Mouse (Mus musculus): ENCODE measurements at regions not wholly inside any gene's neighbourhood (a gene's known extent, or its start where the extent isn't known, plus 50 kb on each side); places are given as distances from the start of the nearest gene placed in this dataset.

DNA sequence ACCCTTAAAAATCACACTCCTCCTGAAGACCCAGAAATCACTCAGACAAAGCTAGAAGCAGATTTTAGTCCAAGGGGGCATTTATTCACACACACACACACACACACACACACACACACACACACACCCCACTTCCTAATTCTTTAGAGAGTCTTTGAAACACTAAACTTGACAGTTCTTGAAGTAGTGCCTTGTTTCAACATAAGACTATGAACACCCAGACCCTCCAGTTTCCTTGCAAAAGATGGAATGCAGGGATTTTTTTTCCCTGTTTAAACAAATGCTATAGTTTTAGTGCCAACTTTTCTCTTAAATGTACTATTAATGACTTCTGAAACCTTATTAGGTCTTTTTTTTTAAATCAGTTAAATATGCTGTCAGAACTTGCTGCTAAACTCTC lies 279.2 kb upstream of the Fat1 start:
- no peak for DNase-seq (ENCODE audit: low read depth, low spot score)

DNA sequence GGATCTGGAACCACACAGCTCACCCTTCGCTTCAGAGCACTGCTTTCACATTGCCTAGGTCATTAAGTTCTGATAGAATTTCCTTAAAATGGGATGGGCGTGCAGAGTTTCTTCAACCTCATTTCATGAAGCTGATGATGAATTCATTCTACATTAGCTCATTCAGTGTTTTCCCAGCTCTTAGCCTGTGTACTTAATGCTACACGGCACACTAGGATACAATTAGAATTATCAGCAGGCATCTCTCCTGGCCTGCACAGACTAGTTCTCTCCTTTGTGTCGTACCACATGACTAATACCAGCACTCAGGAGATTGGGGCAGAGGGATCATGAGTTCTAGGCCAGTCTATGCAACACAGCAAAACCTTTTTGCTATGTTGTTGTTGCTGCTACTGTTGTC lies 278.8 kb upstream of the Fat1 start:
- no peak for DNase-seq (ENCODE audit: low read depth, low spot score)

DNA sequence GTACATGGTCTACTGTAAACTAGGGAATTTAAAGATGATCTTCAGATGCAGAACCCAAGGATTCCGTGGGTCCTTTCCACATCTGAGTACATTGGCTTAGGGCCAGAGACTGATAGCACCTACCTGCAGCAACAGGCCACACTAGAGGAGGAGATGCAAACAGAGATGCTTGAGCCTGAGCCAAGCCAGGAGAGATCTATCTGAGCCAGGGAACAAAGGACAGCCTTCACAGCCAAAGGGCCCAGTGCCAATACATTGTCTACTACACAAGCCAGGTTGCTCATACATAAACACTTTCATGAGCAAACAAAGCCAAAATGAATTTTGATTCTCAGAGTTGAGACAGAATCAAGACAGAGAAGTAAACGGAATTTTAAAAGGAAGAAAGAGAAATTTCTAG lies 273.6 kb upstream of the Fat1 start:
- peak; percentile 57 for DNase-seq (ENCODE audit: low read depth, low spot score)

DNA sequence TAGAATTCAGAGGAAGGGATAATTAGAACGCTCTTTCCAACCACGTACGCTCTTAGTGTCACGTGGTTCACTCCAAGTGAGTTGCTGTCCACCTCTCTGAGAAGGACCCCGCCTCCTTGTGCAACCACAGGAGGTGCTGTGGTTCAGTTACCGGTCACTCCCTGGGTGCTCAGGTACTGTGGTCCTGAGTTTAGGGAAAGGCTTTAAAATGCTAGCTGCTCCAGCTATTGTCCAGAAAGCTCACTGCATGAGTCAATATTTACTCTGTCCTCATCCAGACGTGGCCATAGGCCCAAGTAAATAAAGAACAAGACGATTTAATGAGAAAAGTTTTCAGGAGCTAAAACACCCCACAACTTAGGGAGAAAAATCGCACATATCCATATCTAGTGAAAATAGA lies 248.1 kb upstream of the Fat1 start:
- DNase-seq (ENCODE audit: low read depth, low spot score): no peak

DNA sequence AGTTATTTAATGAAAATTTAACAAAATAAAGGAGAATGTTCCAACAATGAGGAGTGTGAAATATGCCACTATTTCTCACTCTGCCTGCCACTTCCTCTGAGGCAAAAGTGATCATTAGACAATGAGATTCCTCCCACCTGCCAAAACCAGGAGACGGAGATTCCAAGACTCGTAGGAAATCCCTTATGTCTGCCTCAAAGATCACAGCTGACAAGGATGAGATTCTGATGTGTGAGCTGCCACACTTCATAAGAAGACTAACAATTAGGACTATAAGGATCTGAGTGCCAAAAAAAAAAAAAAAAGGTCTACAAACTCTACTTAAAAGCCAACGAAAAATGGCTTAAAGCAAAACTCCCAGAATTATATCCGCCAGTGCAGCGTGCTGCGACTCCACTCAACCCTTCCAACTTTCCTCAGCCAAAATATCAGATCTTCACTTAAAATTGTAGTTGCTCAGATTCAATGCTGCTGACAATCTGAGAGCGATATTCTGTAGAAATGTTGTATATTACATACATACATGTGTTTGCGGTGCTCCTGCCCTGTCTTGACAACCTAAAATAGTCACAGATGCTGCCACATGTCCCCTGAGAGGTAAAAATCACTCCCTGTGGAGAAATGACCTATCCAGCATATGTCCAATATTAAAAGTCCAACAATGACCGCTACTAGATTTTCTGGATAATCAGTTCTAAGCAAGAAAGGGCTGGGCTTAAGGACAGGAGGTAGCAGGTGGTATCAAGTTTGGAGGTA lies 245.2 kb upstream of the Fat1 start:
- peak; percentile 88 for DNase-seq (ENCODE audit: low read depth, low spot score)

DNA sequence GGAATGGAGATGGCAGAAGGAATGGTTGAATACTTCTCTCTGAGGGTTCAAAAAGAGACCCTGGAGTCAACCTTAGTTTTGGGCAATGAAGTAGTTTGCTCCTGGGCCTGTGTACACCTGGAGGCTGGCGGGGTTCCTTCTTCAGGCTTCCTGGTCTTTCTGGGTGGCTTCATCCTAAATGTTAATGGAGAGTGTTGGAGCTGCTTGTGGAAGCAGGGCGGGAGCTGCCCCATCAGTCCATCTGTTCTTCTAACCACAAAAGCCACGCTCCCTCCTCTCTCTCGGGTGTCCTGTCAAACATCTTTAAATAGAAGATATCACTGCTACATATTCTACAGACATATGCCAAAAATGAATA lies 244.7 kb upstream of the Fat1 start:
- DNase-seq (ENCODE audit: low read depth, low spot score): peak; percentile 97

DNA sequence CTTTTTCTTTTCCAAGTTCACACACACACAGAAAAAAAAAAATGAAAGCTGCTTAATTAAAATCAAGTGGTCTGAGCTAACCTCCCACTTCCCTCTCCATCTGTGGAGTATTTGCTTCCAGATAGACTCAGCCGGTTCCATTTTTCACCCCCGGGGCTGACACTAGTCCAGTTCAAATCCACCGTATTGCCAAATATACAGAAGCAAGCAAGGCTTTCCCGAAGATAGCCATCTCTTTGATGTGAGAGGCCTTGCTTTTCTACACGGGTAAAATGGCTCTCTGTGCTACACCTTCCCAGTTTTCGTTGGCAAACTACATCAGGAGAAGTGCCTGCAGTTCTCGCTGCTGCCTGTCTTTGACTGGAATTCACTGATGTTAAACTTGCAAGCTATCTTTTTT lies 244.1 kb upstream of the Fat1 start:
- DNase-seq (ENCODE audit: low read depth, low spot score): peak; percentile 95

DNA sequence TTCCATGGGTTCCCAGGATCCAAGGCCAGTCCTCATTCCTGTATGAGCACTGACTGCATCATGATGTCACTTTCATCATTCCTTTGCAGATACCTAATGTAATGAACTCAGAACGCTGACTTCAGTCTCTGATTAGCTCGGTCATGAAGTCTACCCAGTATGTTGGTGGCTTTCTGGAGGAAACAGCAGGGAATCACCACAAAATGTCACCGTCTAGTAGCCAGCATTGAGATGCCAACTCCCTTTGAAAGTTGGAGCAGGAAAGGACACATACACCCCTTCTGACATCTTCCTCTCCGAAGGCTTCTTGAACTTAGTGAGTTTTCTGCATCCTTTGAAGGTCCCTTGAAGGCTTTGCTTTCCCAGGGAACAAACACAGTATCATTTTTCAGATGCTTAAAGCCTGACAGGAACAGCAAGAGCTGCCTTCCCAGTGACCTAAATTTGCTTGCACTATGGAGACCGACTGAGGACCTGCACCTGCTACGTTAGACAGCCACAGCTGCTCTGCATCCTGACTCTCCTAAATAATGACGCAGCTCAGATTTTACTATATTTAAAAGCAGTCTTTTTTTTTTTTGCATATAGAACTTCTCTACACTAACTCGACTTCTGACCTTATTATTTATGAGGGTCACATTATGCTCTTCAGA lies 243.1 kb upstream of the Fat1 start:
- peak; percentile 84 for DNase-seq (ENCODE audit: low read depth, low spot score)

DNA sequence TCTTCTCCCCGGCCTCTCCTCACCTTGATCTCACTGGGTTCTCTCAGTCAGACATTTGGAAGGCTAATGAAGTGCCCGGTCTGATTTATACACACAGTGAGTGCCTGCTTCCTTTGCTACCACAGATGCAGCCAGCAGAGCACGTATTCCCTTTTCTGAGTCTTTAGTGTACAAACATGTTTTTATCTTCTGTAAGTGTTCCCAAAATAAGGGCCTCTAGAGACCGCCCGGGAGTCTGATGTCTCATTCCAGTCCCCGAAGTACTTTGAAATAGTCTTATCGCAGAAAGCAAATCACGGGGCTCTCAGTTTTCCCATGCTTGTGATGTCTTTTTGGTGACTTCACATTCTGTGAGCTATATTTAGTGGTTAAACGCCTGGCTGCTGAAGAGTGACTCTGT lies 240.4 kb upstream of the Fat1 start:
- peak; percentile 62 for DNase-seq (ENCODE audit: low read depth, low spot score)

DNA sequence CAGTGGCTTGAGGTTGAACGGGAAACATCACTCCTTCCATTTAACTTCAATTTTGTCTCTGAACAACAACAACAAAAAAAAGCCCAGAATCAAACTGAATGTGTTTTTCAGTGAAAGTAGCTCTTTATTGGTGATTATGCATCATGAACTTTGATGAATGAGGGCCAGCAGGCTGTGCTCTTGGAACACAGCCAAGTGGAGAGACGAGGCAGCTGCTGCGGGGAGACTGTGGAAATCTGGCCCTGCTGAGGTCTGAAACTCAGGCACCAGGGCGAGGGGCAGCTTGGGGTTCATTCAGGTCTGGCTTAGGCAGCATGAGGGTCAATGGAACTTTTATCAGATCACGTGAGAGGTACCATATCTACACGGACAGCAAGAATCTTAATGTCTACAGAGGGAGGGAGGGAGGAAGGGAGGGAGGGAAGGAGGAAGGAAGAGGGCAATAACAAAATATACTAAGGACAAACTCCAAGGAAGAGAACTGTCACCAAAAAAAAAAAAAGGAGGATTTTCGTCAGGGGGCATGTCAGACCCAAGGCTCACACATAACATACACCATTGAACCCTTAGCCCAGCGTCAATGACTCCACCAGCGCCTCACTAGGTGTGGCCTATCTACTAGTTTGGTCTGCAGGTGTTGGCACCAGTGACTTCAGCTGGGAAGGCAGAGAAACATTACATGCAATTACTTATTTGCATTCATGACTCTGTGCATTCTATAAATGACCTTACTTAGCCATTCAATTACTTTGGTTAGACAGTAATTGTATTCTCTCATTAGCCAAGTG lies 239.0 kb upstream of the Fat1 start:
- peak; percentile 61 for DNase-seq (ENCODE audit: low read depth, low spot score)

DNA sequence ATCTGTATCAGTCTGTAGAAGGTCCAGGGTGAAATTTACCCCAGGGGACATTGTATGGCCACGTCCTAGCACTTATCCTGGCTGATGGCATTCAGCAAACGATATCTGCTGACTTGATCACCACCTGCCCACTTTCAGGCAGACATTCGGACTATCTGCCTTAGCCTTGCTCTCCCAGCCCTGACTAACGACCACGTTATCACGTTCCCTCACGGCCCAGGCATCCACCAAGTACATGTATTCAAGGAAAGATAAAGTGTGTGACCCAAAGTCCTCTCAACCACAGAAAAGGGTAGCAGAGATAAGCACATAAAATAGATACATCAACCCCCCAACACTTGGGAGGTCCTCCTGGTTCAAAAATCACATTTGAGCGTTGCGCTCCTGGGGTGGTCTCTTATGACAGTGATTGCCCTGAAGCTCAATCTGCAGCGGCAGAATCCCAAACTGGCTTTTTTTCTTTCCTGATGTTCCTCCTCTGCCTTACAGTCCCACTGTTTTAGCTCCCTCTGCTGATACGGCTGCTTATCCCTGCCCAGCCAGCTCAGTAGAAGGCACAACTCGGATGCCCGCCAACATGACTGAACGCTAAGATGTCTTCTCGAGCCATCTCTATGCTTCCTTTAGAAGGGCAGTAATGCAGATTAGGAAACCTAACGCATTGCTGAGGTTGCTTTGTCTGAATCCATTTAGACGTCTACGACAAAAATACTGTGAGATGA lies 235.7 kb upstream of the Fat1 start:
- DNase-seq (ENCODE audit: low read depth, low spot score): no peak

DNA sequence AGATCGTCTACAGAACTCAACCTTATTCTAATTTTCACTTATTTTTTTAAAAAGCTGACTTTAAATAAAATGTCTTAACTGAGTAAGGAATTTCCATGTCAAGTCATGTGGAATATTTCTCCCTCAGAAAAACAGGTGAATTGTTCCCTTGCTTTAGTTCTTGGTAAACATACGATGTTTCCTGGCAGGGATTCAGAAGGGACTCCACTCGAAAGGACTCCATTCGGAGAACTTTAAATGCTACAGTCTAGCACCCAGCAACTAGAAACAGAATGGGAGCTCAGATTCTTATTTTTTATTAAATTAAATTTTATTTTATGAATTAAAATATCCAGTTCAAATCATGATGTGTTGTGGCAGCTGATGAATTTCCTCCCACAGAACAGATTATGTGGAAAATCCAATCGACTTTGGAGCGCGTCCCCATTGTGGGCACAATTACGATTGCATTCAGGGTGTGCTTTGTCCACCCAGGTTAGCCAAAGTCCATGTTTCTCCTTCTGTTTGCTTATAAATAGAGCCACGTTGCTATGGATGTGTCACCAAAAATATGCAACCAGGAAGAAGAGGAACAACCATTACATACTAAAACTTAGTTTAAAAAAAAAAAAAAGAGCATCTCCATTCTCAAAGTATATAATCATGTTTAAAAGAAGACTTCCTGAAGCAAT lies 230.5 kb upstream of the Fat1 start:
- no peak for DNase-seq (ENCODE audit: low read depth, low spot score)

DNA sequence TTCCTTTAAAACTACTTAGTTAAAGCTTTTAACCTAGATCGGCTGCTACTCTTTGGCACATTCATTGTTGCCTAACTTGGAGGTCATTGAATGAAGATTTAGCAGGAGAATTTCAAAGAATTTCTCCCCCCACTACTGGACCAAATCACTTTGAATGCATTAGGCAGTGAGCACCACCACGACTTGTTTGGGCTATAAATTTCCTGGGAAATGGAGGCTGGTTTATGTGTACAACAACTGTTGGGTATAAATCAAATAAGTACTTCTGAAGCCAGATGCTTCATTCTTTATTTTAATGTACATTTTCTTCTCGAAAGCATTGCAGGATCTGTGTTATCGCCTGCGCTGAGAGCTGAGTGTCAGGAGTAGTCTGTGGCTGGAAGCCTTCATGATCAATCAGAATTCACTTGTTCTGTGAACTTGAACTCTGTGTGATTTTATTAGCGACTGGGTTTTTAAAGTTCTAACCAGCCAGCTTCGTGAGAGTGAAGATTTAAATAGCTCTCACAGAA lies 226.5 kb upstream of the Fat1 start:
- peak; percentile 7 for DNase-seq (ENCODE audit: low read depth, low spot score)

DNA sequence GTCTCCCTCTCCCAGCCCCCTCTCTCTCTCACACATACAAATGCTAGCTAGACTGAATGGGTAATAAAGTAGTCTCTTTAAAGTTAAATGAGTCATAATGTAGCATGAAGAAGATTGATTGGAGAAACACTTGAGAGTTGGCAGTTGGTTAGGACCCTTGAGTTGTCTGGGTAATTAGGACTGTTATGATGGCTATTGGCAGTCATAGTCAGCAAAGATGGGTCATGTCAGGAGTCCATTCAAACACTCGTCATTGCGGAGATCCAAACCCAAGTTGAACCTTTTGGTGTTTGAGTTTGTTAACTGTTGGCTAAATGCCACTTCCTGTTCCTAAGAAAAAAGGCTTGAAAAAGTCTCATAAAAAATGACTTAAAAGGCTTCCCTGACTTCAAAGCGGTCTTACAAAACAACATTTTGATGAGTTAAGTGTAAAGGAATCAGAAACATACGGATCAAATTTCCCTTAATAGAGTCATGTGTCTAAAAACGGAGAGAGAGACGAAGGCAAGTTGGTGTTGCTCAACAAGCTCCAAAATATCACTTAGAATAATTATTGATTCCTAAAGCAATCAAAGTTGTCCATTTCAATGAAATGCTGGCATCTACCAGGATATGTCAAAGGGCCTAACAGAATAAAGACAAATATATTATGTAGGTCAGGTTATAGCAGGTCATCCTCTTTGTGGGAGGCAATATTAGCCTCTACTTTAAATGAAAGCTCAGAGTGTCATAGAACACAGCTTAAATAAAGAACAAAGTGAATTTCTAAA lies 225.9 kb upstream of the Fat1 start:
- no peak for DNase-seq (ENCODE audit: low read depth, low spot score)

DNA sequence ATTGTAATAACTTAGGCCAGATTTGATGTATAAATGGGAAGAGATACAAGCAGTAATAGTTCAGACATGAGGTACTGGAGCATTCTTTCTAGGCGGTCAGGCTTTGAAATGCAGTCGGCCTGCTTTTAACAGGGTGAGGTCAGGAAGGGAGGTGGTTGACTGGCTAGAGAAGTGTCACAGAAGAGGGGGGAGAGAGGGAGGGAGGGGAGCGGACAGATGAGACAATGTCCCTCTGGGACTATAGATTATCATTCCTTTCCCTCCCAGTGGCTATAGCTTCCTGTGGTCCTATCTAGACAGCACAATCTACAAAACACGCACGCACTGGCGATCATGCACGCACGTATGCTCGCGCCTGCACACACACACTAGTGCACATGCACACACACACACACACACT lies 200.7 kb upstream of the Fat1 start:
- DNase-seq (ENCODE audit: low read depth, low spot score): no peak

DNA sequence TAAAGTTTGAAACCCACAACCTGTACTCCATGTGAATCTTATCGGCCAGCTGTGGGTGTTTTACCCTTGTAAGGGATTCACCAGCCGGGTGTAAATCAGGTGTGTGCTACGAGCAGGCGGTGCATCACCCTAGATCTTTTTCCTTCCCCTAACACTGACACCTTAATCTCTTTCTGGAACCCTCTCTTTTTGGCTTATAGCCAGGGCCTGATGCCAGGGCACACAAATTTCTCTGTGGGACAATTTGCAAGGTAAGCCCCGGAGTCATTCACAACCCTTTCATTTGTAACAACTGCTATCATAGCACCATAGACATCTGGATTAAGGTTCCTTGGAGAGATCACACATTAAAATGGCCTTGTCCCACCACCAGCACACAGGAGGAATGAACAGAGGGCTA lies 199.4 kb upstream of the Fat1 start:
- DNase-seq (ENCODE audit: low read depth, low spot score): no peak

DNA sequence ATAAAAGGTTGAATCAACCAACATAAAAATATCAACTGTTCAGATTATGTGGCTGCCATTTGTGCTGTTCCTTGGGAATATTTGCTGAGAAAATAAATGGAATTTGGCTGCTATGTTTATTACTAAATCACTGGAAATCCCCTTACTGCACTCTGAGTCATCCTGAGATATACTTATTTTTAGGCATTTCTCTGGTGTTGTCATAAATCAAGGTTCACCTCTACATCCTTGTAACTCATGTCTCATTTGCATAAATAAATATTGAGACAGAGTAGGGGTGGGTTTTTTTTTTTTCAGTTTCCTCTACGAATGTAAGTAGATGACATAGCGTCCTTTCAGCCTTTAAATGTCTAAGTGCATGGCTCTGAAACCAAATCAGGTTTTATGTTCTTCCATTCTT lies 191.9 kb upstream of the Fat1 start:
- DNase-seq (ENCODE audit: low read depth, low spot score): no peak

DNA sequence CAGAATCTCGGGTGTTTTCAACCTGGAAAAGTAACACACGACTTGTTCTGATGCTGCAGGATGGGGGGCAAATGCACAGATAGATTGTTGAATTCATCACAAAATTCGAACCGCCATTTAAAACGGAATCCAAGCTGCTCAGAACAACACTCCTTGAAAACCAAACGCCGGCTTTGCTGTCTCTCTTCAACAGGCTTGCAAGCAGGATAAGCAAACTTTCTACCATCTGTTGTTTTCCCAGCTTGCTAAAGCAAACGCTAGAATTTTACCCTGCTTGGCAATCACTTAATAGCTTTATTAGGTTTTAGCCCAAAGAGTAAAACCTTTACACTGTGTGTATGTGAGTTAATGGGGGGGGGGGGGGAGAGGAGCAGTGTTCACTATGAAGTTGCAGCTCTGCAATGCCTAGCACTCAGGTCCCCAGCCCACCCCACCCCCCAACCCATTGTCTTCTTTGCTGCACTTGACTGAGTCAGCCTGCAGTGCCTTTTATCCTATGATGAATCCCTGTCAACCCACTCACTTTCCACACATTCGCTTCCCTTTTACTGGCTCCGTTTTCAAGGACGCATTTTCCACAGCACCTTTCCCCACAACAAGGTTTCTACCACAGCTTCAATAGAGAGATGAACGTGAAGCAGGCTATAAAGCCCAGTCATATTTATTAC lies 190.1 kb upstream of the Fat1 start:
- peak; percentile 57 for DNase-seq (ENCODE audit: low read depth, low spot score)

DNA sequence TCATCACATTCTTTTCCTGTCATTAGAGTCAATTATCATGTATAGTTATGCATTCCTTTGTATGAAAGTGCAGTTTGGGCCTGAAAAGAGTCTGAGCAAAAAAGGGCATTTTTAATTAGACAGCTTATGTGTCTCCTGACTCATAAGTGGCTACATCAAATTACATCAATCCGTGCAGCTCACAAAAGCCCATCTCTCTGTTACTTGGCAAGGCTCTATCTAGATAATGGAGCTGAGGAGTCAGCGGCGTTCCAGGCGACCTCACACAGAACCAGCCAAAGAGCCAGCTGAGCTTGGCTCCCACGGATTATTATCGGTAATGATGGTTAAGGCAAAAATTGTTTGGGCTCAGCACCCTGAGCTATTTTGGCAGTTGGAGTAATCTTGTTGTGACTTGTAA lies 176.5 kb upstream of the Fat1 start:
- peak; percentile 18 for DNase-seq (ENCODE audit: low read depth, low spot score)

DNA sequence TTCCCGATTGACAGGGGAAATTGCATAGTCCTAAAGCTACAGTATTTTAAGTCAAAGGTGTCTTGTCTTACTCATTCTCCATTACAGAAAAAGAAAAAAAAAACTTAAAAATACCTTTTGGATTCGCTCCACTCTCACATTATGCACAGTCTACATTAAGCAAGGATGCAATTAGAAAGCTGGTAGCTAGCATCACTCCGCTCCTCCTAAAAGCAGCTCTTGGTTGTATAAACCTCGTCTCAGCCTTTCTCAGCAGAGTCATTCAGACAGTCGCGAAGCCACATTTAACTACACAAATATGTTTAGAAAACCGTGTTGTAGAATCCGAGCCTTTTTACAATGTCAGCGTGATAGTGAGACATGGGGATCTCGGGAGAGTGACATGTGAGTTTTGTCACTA lies 172.5 kb upstream of the Fat1 start:
- DNase-seq (ENCODE audit: low read depth, low spot score): peak; percentile 56
